Mouse (Mus musculus) hindbrain, embryonic 14.5 days (tissue): Measurements from ENCODE around the gene Cd300ld4. TPM values are rescaled to one million over a fixed set of nuclear protein-coding genes. Genes with fewer than 3 reads are reported as not detected.
A peak's percentile ranks its signal among the peaks of the same experiment; 100 is the strongest.
"Not testable (repeated sequence)": the region's sequence is repeated elsewhere in the genome, so short reads cannot be mapped to it uniquely, and the experiment has no call there.

Experiments
- ATAC-seq: fragments of 200-750 bp; cut with Nextera tagmentation; 2 replicates; pipeline ENCODE4 v1.8.0; 2017; ENCODE audit warnings: moderate number of reproducible peaks, mild to moderate bottlenecking, moderate TSS enrichment, moderate library complexity; ENCODE audit not compliant: low FRiP score
- DNase-seq: peaks from one replicate; pipeline ENCODE4 v3.0.0-alpha.2; 2015; ENCODE audit warnings: low spot score
- H3K27ac ChIP-seq: fragments of 300-500 bp; sonication (generic); 2 replicates; pipeline ENCODE4 v1.5.1; 2014; ENCODE audit warnings: mild to moderate bottlenecking, moderate library complexity
- H3K27me3 ChIP-seq: fragments of 300-500 bp; sonication (generic); 2 replicates; pipeline ENCODE4 v1.6.1; 2014; ENCODE audit warnings: mild to moderate bottlenecking, low read length, mixed read lengths; ENCODE audit not compliant: control insufficient read depth, insufficient read depth
- H3K36me3 ChIP-seq: fragments of 300-500 bp; sonication (generic); replicated peaks from 2 replicates; pipeline ENCODE4 v1.6.1; 2014; ENCODE audit not compliant: control insufficient read depth, insufficient read depth
- H3K4me1 ChIP-seq: fragments of 300-500 bp; sonication (generic); replicated peaks from 2 replicates; pipeline ENCODE4 v1.6.1; 2014; ENCODE audit warnings: antibody characterized with exemption, low read length, mixed read lengths; ENCODE audit not compliant: control insufficient read depth, insufficient read depth
- H3K4me2 ChIP-seq: fragments of 300-500 bp; sonication (generic); replicated peaks from 2 replicates; pipeline ENCODE4 v1.6.1; 2014; ENCODE audit warnings: mild to moderate bottlenecking, moderate library complexity
- H3K4me3 ChIP-seq: fragments of 300-500 bp; sonication (generic); replicated peaks from 2 replicates; pipeline ENCODE4 v1.5.1; 2014; ENCODE audit warnings: mild to moderate bottlenecking, low read length
- H3K9ac ChIP-seq: fragments of 300-500 bp; sonication (generic); 2 replicates; pipeline ENCODE4 v1.6.1; 2014
- H3K9me3 ChIP-seq: fragments of 300-500 bp; sonication (generic); 2 replicates; pipeline ENCODE4 v1.6.1; 2016; ENCODE audit warnings: low read length; ENCODE audit not compliant: control insufficient read depth
- WGBS: fragments of 180-500 bp; shearing (Covaris S2); extraction: QIAGEN DNeasy Blood & Tissue Kit; methylation state at CpG from one replicate; pipeline ENCODE4 v1.1.7; 2014; 5-methylcytosine and 5-hydroxymethylcytosine counted together
- polyA plus RNA-seq: library from polyadenylated mRNA; unstranded; fragments of >200 nt; fragmentation: Nextera tagmentation; extraction: Ambion mirVana; gene quantifications from 2 replicates; pipeline ENCODE4 v1.2.1, GENCODE M21; 2014

Gene Cd300ld4
- not detected in 2 replicates for polyA plus RNA-seq

GRCm38 (mm10) chr11:115026912-115027311 is at the start of gene Cd300ld4:
Gene Cd300ld4 (minus strand): TSS chr11:115027012.
- H3K27ac ChIP-seq, H3K4me2 ChIP-seq, H3K27me3 ChIP-seq, H3K4me3 ChIP-seq, ATAC-seq, H3K9ac ChIP-seq, H3K36me3 ChIP-seq, H3K4me1 ChIP-seq, H3K9me3 ChIP-seq, DNase-seq: not testable (repeated sequence)
- WGBS = no CpG with 5 or more reads among the region's 6 CpGs

- Histone ChIP-seq H3K9me3 (no peaks in the 10 kb centered on the region), H3K4me1 (peaks cover 11% of the 10 kb centered on the region; the same call in 1 of the 2 replicates), H3K36me3 (no peaks in the 10 kb centered on the region), H3K27me3 (peaks cover 7% of the 10 kb centered on the region; the same call in 1 of the 2 replicates), H3K27ac (no peak overlapping the region), H3K4me3 (no peak overlapping the region), H3K9ac (no peak overlapping the region), H3K4me2 (no peak overlapping the region)
- DNase-seq = no peak
- ATAC-seq = no peak
- WGBS = 61% methylated on average over 5 of the region's 5 CpGs
Measured at GRCm38 (mm10) chr11:115075859-115076258, 49.0 kb upstream of the Cd300ld4 start.

- peaks cover 11% of the 10 kb centered on the region; the same call in 1 of the 2 replicates for H3K4me1 ChIP-seq
- H3K27ac ChIP-seq = no peak overlapping the region
- no peak overlapping the region for H3K9ac ChIP-seq
- peaks cover 7% of the 10 kb centered on the region; the same call in 1 of the 2 replicates for H3K27me3 ChIP-seq
- no peak for DNase-seq
- ATAC-seq = no peak
- no peaks in the 10 kb centered on the region for H3K9me3 ChIP-seq
- WGBS = 81% methylated on average over 7 of the region's 7 CpGs
- no peak overlapping the region for H3K4me2 ChIP-seq
- no peaks in the 10 kb centered on the region for H3K36me3 ChIP-seq
- no peak overlapping the region for H3K4me3 ChIP-seq
Measured at GRCm38 (mm10) chr11:115075407-115075806, 48.6 kb upstream of the Cd300ld4 start.

- peaks cover 24% of the 10 kb centered on the region for H3K27me3 ChIP-seq
- no peak overlapping the region for H3K9ac ChIP-seq
- H3K27ac ChIP-seq = no peak overlapping the region
- WGBS = 60% methylated on average over 5 of the region's 5 CpGs
- H3K4me3 ChIP-seq = no peak overlapping the region
- ATAC-seq (no peak), DNase-seq (no peak)
- H3K4me1 ChIP-seq = peaks cover 11% of the 10 kb centered on the region; the same call in 1 of the 2 replicates
- H3K36me3 ChIP-seq = no peaks in the 10 kb centered on the region
- no peaks in the 10 kb centered on the region for H3K9me3 ChIP-seq
- no peak overlapping the region for H3K4me2 ChIP-seq
Measured at GRCm38 (mm10) chr11:115073002-115073401, 46.2 kb upstream of the Cd300ld4 start.

- DNase-seq (peak; percentile 53), ATAC-seq (no peak)
- H3K4me2 ChIP-seq = peak overlapping the region; percentile 42
- H3K36me3 ChIP-seq = no peaks in the 10 kb centered on the region
- no peak overlapping the region for H3K27ac ChIP-seq
- 8% methylated on average over 14 of the region's 14 CpGs for WGBS
- H3K27me3 ChIP-seq = peaks cover 27% of the 10 kb centered on the region
- H3K9me3 ChIP-seq = no peaks in the 10 kb centered on the region
- peaks cover 11% of the 10 kb centered on the region; the same call in 1 of the 2 replicates for H3K4me1 ChIP-seq
- H3K4me3 ChIP-seq = 0 out of 2 replicates have a peak overlapping the region, but pooled peaks have one; percentile 4
- no peak overlapping the region for H3K9ac ChIP-seq
Measured at GRCm38 (mm10) chr11:115071631-115072294, 45.0 kb upstream of the Cd300ld4 start.

GRCm38 (mm10) chr11:115071015-115071551 is 44.3 kb upstream of the Cd300ld4 start:
- H3K4me2 ChIP-seq = peak overlapping the region; percentile 42
- DNase-seq = no peak
- no peak overlapping the region for H3K9ac ChIP-seq
- H3K9me3 ChIP-seq = no peaks in the 10 kb centered on the region
- WGBS = under 1% methylated on average over 9 of the region's 9 CpGs
- 0 out of 2 replicates have a peak overlapping the region, but pooled peaks have one; percentile 4 for H3K4me3 ChIP-seq
- no peaks in the 10 kb centered on the region for H3K36me3 ChIP-seq
- ATAC-seq = no peak
- H3K4me1 ChIP-seq = peaks cover 11% of the 10 kb centered on the region; the same call in 1 of the 2 replicates
- no peak overlapping the region; the same call in 1 of the 2 replicates for H3K27ac ChIP-seq
- peaks cover 27% of the 10 kb centered on the region for H3K27me3 ChIP-seq

- H3K9me3 ChIP-seq = no peaks in the 10 kb centered on the region
- no peak for ATAC-seq
- no peak overlapping the region for H3K4me2 ChIP-seq
- H3K27me3 ChIP-seq = peaks cover 29% of the 10 kb centered on the region
- DNase-seq = no peak
- WGBS = 73% methylated on average over 6 of the region's 6 CpGs
- no peak overlapping the region for H3K27ac ChIP-seq
- H3K36me3 ChIP-seq = no peaks in the 10 kb centered on the region
- no peak overlapping the region for H3K9ac ChIP-seq
- no peak overlapping the region for H3K4me3 ChIP-seq
- H3K4me1 ChIP-seq = peaks cover 8% of the 10 kb centered on the region; the same call in 1 of the 2 replicates
Measured at GRCm38 (mm10) chr11:115066768-115067167, 40.0 kb upstream of the Cd300ld4 start.

GRCm38 (mm10) chr11:115062077-115062476 is 35.3 kb upstream of the Cd300ld4 start, which contains the start of gene Cd300e:
Gene Cd300e (minus strand): TSS chr11:115062177.
- no peaks in the 10 kb centered on the region for H3K9me3 ChIP-seq
- 0 out of 2 replicates have a peak, but pooled peaks cover 9% of the 10 kb centered on the region for H3K27me3 ChIP-seq
- H3K9ac ChIP-seq = no peak within 1 kb of the TSS
- H3K36me3 ChIP-seq = no peaks in the 10 kb centered on the region
- ATAC-seq (no peak), DNase-seq (no peak)
- H3K4me2 ChIP-seq = no peak within 1 kb of the TSS
- 24% methylated on average over 5 of the region's 5 CpGs for WGBS
- H3K4me3 ChIP-seq = no peak within 1 kb of the TSS
- no peaks in the 10 kb centered on the region for H3K4me1 ChIP-seq
- H3K27ac ChIP-seq = no peak within 1 kb of the TSS

GRCm38 (mm10) chr11:115059797-115060196 is 33.0 kb upstream of the Cd300ld4 start:
- H3K4me1 ChIP-seq = no peaks in the 10 kb centered on the region
- no peak overlapping the region for H3K4me2 ChIP-seq
- WGBS = 93% methylated on average over 2 of the region's 2 CpGs
- H3K36me3 ChIP-seq = no peaks in the 10 kb centered on the region
- ATAC-seq (no peak), DNase-seq (no peak)
- no peak overlapping the region for H3K9ac ChIP-seq
- no peak overlapping the region for H3K4me3 ChIP-seq
- H3K27ac ChIP-seq = no peak overlapping the region
- H3K27me3 ChIP-seq = no peaks in the 10 kb centered on the region
- H3K9me3 ChIP-seq = no peaks in the 10 kb centered on the region
